Mouse (Mus musculus): ENCODE results near the gene Slc45a1. TPM values are rescaled to one million over a fixed set of nuclear protein-coding genes. Genes with fewer than 3 reads are reported as not detected.

The Slc45a1 gene
- polyA plus RNA-seq (2012): not detected in 2 replicates

DNA sequence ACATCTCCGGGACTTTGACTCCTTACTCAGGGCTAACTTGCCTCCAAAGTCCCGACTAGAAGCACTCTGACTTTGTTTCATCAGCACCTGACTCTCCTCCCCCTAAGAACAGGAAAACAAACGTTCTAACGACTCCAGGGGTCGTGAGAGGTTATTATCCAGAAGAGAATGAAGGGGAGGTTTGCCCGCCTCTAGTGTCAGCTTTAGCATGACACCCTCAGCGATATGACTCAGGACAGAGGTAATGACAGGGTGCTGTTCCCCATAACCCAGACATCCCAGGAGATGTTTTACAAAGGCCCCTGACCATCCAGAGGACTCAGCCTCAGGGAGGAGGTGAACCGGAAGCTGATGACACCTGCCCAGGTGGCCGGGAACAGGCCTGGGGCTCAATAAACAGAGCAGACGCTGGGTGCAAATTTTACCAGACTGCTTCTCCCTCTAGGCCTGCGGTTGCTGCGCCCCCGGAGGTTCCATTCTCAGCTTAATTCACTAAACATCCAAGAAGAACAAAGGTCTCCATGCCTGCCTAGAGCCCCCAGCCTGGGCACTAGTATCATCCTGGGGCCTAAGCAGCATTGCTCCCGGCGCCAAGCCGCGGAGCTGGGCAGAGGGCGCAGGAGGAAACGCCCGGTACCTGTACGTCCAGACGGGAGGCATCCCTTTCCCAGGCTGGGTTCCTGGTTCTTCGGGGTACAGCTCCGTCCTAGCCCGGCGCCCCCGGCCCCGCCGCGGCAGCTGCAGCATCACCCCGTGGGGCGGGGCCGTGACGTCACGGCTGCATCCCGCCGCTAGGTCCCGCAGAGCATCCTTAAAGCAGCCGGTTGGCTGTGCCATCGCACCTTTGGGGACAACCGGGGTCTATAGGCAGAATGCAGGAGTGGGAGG, at the start of gene Slc45a1:
Gene Slc45a1 (minus strand): TSS at position 785 of the 888 bp plus-strand sequence.

Other genes with a start within 250 kb of the Slc45a1 start
- 2.8 and 4.2 TPM in 2 replicates for gene Errfi1, start 201.7 kb upstream of the Slc45a1 start, polyA plus RNA-seq (2012)